Mouse (Mus musculus) liver, adult 2 months (tissue): ENCODE results near the gene Uqcrc1. TPM values are rescaled to one million over a fixed set of nuclear protein-coding genes. Genes with fewer than 3 reads are reported as not detected.

Experiments
- DNase-seq: peaks from one replicate; pipeline ENCODE4 v3.0.0-alpha.2; 2011; ENCODE audit warnings: low read depth, low spot score; ENCODE audit errors: extremely low read depth
- H3K27ac ChIP-seq: fragments of 200-500 bp; replicated peaks from 2 replicates; pipeline ENCODE4 v1.5.1; 2012; ENCODE audit warnings: low read depth, mild to moderate bottlenecking, control low read depth, inconsistent platforms, low read length; ENCODE audit not compliant: insufficient read depth
- H3K27me3 ChIP-seq: fragments of 200-500 bp; 2 replicates; pipeline ENCODE4 v1.6.1; 2012; ENCODE audit warnings: mild to moderate bottlenecking, moderate library complexity, low read length, inconsistent platforms; ENCODE audit not compliant: control insufficient read depth, insufficient read depth
- H3K36me3 ChIP-seq: fragments of 200-500 bp; 2 replicates; pipeline ENCODE4 v1.6.1; 2012; ENCODE audit warnings: low read length, inconsistent platforms; ENCODE audit not compliant: control insufficient read depth, insufficient read depth
- H3K4me1 ChIP-seq: fragments of 200-500 bp; 2 replicates; pipeline ENCODE4 v1.6.1; 2011; ENCODE audit warnings: low read length; ENCODE audit not compliant: control insufficient read depth, insufficient read depth
- H3K4me3 ChIP-seq: fragments of 200-500 bp; 2 replicates; pipeline ENCODE4 v1.5.1; 2011; ENCODE audit warnings: low read depth, mild to moderate bottlenecking, control low read depth, low read length, moderate library complexity; ENCODE audit not compliant: insufficient read depth
- H3K79me2 ChIP-seq: fragments of 200-500 bp; 2 replicates; pipeline ENCODE4 v1.6.1; 2012; ENCODE audit warnings: inconsistent platforms, mild to moderate bottlenecking, low read length, moderate library complexity; ENCODE audit not compliant: control insufficient read depth, insufficient read depth
- H3K9ac ChIP-seq: fragments of 200-500 bp; 2 replicates; pipeline ENCODE4 v1.6.1; 2012; ENCODE audit warnings: low read depth, mild to moderate bottlenecking, control low read depth, inconsistent platforms, low read length
- CTCF ChIP-seq: fragments of 200-500 bp; IDR thresholded peaks from 2 replicates; pipeline ENCODE4 v1.5.1; 2011; ENCODE audit warnings: low read depth, low read length, control low read depth
- POLR2A ChIP-seq: fragments of 200-500 bp; IDR thresholded peaks from 2 replicates; pipeline ENCODE4 v1.6.1; 2011; ENCODE audit warnings: low read length, control low read depth; ENCODE audit not compliant: insufficient read depth; ENCODE audit errors: extremely low read depth
- WGBS: fragments of 180-500 bp; shearing (Covaris S2); methylation state at CpG from one replicate; pipeline ENCODE4 v1.1.7; 2018; 5-methylcytosine and 5-hydroxymethylcytosine counted together
- polyA plus RNA-seq: library from polyadenylated mRNA; depleted of rRNA; stranded (reverse); fragments of >200 nt; gene quantifications from 2 replicates; pipeline ENCODE4 v1.2.3, GENCODE M21; 2012
- total RNA-seq: library from RNA; depleted of rRNA; stranded (reverse); fragments of >200 nt; gene quantifications from 2 replicates; pipeline ENCODE4 v1.2.3, GENCODE M21; 2014

Uqcrc1 gene
- total and polyA plus RNA-seq, 2 experiments = 323 to 677 TPM

DNA sequence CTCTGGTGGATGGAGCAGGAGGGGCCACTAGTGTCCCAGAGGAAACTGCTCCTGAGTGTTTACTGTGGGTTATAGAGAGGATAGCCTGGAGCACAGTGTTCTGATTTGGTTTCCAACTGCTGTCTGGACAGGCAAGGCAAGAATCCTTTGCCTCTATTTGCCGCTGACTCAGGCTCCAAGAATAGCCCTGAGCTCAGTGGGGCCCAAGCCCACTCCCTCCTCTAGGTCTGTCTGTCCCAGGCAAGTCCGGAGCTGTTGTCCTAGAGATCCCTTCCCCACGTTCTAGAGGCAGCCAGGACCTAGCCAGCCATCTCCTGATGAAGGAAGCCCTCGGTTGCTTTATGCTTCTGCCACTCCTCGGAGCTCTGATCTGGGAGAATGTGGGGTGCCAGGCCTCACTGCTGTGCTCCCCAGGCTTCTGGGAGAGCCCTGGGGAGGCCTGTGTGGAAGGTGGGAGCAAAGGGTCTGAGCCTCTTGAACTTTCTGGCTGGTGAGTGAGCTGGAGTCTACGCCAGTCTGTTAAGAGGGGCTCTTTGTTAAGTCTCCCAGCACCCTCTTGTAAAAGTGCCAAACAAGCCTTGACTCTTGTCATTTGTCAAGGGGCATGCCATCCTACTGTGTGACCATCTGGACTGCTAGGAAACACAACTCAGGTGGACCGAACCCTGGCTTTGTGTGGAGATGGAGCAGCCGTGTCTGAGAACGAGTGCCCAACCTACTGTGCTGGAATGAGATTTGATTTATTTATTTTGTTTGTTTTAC lies 13.7 kb downstream of the Uqcrc1 start:
- DNase-seq = no peak
- TF ChIP-seq POLR2A (no peak), CTCF (no peak)
- Histone ChIP-seq H3K4me3 (no peak overlapping the region), H3K27me3 (no peaks in the 10 kb centered on the region), H3K4me1 (no peaks in the 10 kb centered on the region), H3K36me3 (peaks cover 37% of the 10 kb centered on the region), H3K27ac (no peak overlapping the region), H3K9ac (no peak overlapping the region), H3K79me2 (no peaks in the 10 kb centered on the region)
- 94% methylated on average over 9 of the region's 9 CpGs for WGBS

DNA sequence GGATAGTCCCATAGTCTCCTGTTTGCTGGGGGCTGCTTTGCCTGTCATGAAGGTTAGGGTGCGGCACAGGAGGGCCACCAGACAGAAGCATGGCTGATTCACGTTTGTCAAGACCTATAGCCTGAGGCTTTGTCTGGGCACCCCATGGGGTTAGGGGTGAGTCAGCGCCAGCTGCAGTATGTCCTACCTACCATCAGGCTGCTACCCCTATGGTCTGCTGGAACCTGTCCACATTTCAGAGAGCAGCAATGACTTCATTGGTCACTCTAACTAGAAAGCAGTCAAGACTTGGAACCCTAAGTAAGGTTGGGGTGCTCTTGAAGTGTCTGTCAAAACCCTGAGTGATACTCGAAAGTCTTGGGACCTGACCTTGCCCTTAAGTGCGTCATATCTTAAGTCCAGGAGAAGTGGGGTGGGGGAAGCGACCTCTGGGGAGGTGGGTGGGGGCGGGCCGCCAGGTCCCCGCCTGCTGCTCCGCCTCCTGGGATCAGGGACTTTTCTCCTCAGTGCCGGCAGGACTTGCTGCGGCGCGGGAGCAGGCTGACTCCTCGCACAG lies 16.7 kb downstream of the Uqcrc1 start, which contains the start of gene Col7a1:
TSS of gene Col7a1 (plus strand) at position 506 of the 556 bp plus-strand sequence.
- H3K4me3 ChIP-seq = no peak within 1 kb of the TSS
- H3K27ac ChIP-seq = no peak within 1 kb of the TSS
- no peaks in the 10 kb centered on the region for H3K79me2 ChIP-seq
- TF ChIP-seq CTCF (no peak), POLR2A (no peak)
- peaks cover 12% of the 10 kb centered on the region; the same call in 1 of the 2 replicates for H3K36me3 ChIP-seq
- H3K9ac ChIP-seq = no peak within 1 kb of the TSS
- WGBS = 16% methylated on average over 15 of the region's 15 CpGs
- H3K4me1 ChIP-seq = no peaks in the 10 kb centered on the region
- H3K27me3 ChIP-seq = no peaks in the 10 kb centered on the region
- no peak for DNase-seq

DNA sequence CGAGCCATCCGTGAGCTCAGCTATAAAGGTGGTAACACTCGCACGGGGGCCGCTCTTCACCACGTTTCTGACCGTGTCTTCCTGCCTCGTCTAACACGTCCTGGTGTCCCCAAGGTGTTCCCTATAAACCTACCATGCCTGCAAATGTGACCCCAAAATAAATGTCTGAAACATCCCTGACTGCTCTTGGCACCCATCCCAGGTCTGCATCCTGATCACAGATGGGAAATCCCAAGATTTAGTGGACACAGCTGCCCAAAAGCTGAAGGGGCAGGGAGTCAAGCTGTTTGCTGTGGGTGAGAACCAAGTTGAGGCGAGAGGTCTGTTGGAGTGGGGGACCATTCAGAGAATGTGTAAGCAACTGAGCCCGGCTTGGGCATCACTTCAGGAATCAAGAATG lies 18.8 kb downstream of the Uqcrc1 start:
- TF ChIP-seq POLR2A (no peak), CTCF (no peak)
- no peak overlapping the region for H3K4me3 ChIP-seq
- no peaks in the 10 kb centered on the region for H3K4me1 ChIP-seq
- H3K36me3 ChIP-seq = no peaks in the 10 kb centered on the region
- no peaks in the 10 kb centered on the region for H3K79me2 ChIP-seq
- no peak overlapping the region for H3K9ac ChIP-seq
- 90% methylated on average over 11 of the region's 11 CpGs for WGBS
- no peak for DNase-seq
- no peak overlapping the region for H3K27ac ChIP-seq
- no peaks in the 10 kb centered on the region for H3K27me3 ChIP-seq

DNA sequence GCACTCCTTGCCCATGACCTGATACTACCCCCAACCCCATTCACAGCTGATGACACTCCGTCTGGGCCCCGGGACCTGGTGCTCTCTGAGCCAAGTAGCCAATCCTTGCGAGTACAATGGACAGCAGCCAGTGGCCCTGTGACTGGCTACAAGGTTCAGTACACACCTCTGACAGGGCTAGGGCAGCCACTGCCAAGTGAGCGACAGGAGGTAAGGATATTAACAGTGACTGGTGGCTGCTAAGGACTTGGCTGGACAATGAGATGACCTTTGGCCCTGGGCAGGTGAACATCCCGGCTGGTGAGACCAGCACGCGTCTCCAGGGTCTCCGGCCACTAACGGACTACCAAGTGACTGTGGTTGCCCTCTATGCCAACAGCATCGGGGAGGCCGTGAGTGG lies 19.4 kb downstream of the Uqcrc1 start:
- H3K9ac ChIP-seq = no peak overlapping the region
- no peak for TF ChIP-seq CTCF
- TF ChIP-seq POLR2A = no peak
- no peaks in the 10 kb centered on the region for H3K36me3 ChIP-seq
- H3K4me3 ChIP-seq = no peak overlapping the region
- DNase-seq = peak; percentile 49
- WGBS = 69% methylated on average over 11 of the region's 11 CpGs
- H3K27ac ChIP-seq = no peak overlapping the region
- no peaks in the 10 kb centered on the region for H3K79me2 ChIP-seq
- H3K4me1 ChIP-seq = no peaks in the 10 kb centered on the region
- H3K27me3 ChIP-seq = no peaks in the 10 kb centered on the region

DNA sequence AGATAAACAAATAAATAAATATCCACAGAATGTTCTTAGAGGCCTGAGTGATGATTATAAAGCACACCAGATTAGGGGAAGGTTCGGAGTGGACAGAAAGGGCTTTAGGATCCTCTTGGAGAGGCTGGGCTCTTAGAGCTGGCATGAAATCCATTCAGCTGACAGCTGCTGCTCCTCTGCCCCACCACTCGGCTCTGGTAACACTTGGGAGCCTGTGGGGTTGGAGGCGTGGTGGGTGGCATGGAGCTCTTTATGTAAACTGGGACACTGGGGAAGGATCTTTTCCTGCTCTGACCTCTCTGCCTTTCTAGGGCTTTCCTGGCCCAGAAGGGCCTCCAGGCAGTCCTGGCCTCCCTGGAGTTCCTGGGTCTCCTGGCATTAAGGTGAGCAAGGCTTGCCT lies 27.1 kb downstream of the Uqcrc1 start:
- Histone ChIP-seq H3K4me3 (no peak overlapping the region), H3K9ac (no peak overlapping the region), H3K4me1 (no peaks in the 10 kb centered on the region), H3K27me3 (no peaks in the 10 kb centered on the region), H3K36me3 (no peaks in the 10 kb centered on the region), H3K79me2 (no peaks in the 10 kb centered on the region), H3K27ac (no peak overlapping the region)
- DNase-seq = no peak
- no peak for TF ChIP-seq CTCF
- TF ChIP-seq POLR2A = no peak
- WGBS = 88% methylated on average over 3 of the region's 3 CpGs

DNA sequence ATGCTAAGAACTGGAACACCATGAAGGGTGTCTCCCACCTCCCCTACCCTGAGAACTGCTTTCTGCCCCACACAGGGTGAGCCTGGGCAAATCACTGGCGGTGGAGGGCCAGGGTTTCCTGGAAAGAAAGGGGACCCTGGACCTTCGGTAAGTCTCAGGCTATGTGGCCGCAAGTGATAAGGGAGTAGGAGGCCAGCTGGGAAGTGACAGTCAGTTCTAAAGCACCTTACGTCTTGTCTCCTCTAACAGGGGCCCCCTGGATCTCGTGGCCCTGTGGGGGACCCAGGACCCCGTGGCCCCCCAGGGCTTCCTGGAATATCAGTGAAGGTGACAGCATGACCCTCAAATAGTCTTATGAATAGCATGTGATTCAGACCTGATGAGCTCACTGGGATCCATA lies 27.9 kb downstream of the Uqcrc1 start:
- no peak for DNase-seq
- Histone ChIP-seq H3K36me3 (no peaks in the 10 kb centered on the region), H3K4me3 (no peak overlapping the region), H3K27me3 (no peaks in the 10 kb centered on the region), H3K9ac (no peak overlapping the region), H3K4me1 (no peaks in the 10 kb centered on the region), H3K27ac (no peak overlapping the region), H3K79me2 (no peaks in the 10 kb centered on the region)
- TF ChIP-seq CTCF (no peak), POLR2A (no peak)
- 84% methylated on average over 6 of the region's 6 CpGs for WGBS
